Mouse (Mus musculus) megakaryocyte progenitor cell, adult 5-6 weeks (primary cell): ENCODE measurements around the gene Gm3417. TPM values are rescaled to one million over a fixed set of nuclear protein-coding genes. Genes with fewer than 3 reads are reported as not detected.
"Not testable (repeated sequence)": the region's sequence is repeated elsewhere in the genome, so short reads cannot be mapped to it uniquely, and the experiment has no call there.

ENCODE experiments used
- ATAC-seq: replicated peaks from 2 replicates; pipeline ENCODE4 v1.8.0; 2016; ENCODE audit warnings: mild to moderate bottlenecking, moderate TSS enrichment, inconsistent platforms; ENCODE audit not compliant: poor library complexity
- total RNA-seq, 2 experiments: library from RNA; stranded (forward) in 1 of 2; stranded (reverse) in 1 of 2; fragments of 157-497, 149-512 nt in 1 of 2; fragments of 200-1000 nt in 1 of 2; gene quantifications; 2 replicates each; pipeline versions ENCODE4 v1.2.3 to v1.2.4; 2015 to 2017

Gene Gm3417
- total RNA-seq, 2 experiments from 2014 or later: 0.52 TPM; not detected in 1

DNA sequence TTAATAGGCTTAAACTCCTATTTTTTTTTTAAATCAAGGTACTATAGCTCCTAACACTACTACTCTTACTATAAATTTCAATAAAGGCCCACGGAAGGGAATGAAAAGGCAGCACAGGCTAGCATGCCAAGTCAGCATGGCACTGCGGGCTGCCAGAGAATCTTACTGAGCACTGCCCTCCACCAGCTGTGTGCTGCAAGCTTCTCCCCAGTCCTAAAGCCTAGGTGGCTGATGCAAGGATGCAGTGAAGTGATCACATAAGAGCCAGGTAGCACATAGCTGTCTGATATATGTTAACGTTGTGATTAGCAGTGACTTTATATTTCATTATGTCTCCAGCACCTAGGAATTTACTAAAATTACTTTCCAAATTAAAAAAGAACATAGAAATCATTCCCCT is 18.6 kb downstream of the Gm3417 start:
- peak; percentile 27 for ATAC-seq

DNA sequence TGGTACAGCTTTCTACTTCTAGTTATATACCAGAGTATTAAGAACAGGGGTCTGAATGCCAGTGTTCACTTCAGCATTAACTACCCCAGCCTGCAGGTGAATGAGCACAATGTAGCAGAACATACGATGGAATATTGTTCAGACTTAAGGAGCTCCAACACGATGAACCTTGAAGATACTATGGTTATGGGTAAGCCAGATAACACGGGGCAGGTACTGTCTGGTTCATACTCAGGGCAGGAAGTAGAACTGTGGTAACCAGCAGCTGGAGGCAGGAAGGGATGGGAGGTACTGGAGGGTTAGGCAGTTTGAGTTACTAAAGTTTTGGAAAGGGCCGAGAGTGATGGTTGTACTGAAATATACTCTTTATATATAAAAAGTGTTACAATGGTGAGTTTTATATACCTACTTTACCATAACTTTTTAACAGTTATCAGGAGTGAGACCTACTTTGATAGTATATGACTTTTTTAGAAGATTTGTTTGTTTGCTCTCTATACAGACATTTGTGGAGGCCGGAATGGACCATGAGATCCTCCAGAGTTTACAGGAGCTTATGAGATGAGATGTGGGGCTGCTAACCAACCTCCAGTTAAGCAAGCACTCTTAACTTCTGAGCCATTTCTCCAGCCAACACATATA is 19.8 kb downstream of the Gm3417 start:
- ATAC-seq: no peak

DNA sequence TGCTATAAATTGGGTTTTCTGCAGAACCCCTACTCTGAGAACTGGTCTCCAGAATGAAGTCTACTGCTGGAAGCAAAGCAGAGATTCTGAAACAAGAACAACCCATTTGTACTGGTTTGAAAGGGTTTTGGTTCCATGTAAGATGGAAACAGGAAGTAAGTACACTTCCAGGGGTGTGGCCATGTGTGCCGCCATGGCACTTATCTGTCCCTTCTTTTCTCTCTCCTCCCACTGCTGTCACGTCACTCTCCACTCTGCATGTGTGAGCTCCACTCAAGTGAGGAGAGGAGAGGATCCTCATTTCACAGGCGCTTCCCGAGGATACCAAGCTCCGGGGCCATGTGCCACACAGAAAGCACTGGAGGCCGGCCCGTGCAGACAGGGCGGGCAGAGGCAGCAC is 25.1 kb downstream of the Gm3417 start:
- peak; percentile 92 for ATAC-seq

DNA sequence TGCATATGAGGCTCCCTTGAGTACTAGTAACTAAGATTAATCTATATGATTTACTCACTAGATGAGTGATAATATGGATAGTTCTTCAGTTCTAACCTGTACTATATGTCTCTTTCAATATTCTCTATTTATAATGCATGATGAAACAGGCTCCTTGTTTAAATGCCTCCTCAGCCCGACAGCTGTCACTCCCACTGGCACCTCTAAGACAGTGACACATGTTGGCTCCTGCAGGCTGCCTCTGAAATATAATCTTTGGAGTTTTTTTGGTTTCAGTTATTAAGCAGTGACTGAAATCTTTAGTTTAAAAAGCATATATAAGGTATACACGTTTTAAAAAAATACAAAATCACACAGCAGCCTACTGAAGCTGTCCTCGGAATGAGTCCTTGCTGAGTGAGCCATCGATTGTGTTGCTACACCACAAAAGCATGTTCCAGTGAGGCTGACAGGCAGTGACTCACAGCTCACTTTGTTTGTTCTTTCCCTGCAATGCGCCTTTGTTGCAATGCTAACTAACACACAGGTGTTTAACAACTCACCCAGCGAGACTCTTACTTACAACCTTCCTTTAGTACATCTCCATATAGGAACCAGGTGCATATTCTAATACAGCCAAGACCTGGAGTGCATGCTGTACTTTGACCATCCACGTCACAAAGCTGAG is 29.3 kb downstream of the Gm3417 start:
- ATAC-seq: no peak

DNA sequence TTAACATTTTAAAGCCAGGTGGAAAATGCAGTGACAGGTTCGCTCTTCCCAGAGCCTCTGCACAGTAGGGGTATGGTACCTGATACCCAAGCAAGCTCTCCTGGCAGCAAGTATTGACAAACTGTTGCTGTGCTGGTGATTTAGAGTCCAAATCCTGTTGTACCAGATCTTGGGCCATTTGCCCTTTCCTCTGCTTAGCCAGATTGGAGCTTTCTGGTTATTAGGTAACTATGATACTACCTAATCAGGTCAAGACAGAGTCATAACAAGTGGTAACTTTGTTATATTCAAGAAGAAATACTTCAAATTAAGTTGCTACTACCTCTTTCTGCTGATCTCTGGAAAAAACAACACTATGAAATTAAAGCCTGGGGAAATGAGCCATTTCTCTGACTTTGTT is 34.0 kb downstream of the Gm3417 start:
- no peak for ATAC-seq

DNA sequence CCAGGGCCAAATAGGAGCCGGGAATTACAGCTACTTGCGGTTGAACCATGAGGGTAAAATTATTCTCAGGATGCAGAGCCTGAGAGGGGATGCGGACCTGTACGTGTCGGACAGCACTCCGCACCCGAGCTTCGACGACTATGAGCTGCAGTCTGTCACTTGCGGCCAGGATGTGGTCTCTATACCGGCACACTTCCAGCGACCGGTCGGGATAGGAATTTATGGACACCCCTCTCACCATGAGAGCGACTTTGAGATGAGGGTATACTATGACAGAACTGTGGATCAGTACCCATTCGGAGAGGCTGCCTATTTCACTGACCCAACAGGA is 34.9 kb downstream of the Gm3417 start:
- peak; percentile 14 for ATAC-seq

DNA sequence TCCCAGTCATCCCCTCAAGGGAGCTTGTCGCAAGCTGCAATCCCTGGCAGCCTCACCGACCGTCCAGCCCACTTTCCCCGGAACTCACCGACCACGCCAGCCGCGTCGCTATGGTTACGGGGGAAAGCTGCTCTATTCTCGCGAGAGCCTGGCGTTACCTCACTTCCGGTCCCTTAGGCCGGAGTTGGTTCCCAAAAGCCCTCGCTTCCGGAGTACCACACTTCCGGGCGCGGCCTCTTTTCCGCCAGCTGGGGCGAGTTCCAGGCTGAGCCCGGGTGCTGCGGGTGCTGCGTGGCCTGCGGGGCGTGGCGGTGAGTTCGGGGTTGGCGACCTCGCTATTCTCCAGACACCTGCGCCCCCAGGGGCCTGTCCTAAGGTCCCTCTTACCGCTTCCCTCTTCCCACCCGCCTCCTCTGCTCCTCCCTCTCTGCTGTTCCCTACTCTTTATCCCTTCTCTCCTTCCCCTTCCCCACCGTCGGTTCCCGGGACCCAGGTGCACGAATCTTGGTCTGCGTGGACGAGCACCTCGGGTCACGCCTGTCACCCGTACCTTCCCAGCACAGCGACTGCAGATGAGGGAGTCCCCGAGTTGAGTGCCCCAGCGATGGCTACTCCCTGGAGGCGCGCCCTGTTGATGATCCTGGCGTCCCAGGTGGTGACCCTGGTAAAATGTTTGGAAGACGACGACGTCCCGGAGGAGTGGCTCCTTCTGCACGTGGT is 35.4 kb downstream of the Gm3417 start, which contains the start of the genes Wdr27 and 1600012H06Rik:
Wdr27 (minus strand) TSS at position 150 of the 720 bp plus-strand sequence.
1600012H06Rik (plus strand) TSS at position 176 of the 720 bp plus-strand sequence.
- peak; percentile 98 for ATAC-seq

DNA sequence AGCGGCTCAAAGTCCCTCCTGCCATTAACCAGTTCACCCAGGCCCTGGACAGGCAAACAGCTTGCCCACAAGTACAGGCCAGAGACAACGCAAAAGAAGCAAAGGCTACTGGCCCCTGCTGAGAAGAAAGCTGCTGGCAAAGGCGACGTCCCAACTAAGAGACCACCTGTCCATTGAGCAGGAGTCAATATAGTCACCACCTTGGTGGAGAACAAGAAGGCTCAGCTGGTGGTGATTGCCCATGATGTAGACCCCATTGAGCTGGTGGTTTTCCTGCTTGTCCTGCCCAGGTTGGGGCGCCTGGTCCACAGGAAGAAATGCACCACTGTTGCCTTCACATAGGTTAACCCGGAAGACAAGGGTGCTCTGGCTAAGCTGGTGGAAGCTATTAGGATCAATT is 36.4 kb downstream of the Gm3417 start:
- ATAC-seq: not testable (repeated sequence)

DNA sequence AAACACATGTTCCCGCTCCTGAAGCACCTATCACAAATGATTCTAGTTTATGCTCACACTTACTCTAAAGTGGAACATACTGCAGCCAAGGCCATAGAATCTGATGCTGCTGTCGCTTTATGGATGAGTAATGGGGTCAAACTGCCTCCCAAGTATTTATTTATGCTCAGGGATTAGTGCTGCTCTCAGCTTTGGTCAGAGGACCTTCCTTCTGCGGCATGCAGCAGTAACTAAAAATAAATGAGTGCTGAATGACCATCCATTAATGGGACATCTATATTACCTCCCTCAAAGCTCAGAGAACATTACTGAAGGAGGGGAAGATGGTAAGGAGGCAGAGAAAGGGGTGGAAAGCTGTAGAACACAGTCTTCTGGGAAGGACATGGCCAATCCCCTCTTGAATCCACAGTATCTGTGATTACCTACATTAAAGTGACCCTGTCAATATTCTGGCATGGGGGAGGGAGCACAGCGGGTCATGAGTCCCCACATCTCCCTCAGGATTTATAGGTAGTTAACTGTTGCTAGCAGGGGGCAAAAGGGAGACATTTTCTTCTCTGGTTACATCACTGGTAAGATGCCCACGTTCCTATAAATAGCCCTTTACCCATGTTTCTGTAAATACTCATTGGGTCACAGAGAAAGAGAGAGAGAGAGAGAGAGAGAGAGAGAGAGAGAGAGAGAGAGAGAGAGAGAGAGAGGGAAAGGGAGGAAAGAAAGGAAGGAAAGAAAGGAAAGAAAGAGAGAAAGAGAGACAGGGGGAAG is 42.6 kb downstream of the Gm3417 start:
- no peak for ATAC-seq

DNA sequence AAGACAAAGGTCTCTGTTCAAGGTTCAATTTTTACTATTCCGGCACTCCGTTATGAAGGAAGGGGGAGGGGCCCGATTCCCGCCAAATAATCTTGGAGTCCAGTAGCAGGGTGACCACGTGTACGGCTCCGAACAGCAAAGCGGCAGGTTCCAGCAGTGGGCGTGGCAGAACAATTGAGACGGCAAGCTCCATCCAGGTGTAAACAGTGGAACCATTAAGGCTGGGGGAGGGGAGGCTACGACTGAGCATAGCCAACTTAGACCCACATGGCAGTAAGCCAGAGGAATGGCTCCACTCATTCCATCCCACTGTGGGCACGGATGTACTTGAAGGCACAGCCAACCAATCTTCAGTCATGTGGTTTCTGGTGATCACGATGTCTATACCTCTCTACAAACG is 43.3 kb downstream of the Gm3417 start:
- ATAC-seq: not testable (repeated sequence)

DNA sequence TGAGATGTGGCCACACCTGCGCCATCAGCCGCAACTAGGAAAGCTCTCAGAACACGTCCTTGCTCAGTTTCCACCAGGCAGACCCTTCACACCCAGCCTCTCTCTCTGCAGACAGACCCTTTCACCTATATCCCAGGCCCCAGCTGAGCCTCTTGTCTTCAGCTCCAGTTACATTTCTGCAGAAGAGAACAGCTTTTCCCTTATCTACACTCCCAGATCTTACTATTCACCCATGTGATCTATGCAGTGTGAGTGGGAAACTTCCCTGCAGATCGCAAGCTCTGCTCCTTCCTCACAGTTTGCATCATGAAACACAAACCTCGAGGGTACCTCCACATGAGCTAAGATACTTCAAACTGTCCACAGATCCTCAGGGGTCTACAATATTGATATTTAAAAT is 47.1 kb downstream of the Gm3417 start:
- no peak for ATAC-seq

DNA sequence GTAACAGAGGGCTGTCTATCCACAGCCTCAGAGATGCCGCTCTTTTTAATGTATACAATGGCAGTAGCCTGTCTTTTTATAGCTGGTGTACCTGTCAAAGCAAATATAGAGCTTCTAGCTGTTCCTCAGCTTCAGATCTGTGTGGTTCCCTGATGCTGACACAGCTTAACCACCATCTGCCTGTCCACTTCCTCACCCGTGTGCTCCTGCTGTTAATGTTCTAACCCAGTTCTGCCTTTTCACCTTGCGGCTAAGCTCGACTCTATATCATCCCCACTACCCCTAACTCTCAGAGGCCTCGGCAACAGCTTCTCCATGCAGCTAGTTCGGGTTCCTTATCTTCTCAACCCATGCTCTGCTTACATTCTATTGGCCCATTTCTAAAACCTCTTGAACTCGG is 47.9 kb downstream of the Gm3417 start:
- ATAC-seq: peak; percentile 90

DNA sequence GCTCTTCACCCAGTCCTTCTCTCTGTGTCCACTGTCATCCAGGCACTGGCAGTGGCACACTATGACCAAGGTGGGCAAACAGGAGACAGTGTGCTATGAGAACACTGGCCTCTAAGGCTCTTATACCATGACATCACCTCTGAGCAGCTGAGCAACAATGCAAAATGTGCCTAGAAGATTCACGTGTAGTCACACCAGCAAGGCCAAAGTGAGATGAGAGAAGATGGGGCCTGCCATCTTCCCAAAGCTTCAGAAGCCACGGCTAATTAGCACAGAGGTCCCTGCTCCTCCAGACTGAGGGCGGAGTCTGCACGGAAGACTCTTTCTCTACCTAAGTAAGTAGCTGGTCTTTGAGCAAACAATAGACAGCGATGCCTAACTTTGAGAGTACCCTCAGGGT is 50.0 kb downstream of the Gm3417 start:
- no peak for ATAC-seq

DNA sequence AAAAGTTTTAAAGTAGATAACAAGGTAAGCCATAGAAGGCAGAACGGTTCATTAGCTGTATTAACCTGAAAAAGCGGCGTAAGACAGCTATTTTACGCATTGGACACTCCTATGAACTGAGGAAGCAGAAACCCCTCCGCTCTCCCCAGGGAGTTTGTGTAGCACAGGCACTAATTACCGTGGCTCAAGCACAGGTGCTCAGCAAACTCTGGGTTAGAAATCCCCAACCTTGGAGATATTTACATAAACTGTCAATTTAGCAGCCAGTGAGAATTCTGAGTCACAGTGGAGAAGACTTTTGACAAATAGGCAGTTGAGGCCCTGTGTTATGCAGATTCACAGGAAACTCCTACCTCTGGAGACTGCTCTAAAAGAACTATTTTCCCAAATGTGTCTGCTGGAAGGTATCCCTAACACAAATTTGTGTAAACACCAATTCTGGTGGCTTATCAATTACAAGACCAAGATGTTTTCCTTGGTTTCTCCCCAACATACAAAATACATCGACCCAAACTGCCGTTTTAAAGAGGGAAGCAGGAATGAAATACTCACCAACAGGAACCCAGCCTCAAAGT is 50.9 kb downstream of the Gm3417 start:
- ATAC-seq: no peak

DNA sequence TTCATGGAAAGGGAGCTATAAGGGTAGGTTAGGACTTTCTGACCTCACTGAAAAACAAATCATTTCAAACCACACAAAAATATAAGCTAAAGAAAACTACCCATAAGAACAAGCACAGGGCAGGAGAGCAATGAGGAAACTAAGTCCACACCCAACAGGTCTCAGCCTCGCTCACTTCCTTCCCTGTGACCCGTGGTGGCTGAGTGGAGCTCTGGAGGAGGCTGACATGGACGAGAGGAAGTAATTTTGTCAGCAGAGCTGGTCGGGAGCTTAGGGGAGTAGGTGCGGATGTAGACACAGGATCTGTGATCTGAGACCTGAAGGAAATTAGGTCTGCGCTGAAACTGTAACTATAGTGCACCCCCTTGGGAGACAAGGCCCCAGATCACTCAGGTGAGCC is 57.0 kb downstream of the Gm3417 start:
- peak; percentile 89 for ATAC-seq

DNA sequence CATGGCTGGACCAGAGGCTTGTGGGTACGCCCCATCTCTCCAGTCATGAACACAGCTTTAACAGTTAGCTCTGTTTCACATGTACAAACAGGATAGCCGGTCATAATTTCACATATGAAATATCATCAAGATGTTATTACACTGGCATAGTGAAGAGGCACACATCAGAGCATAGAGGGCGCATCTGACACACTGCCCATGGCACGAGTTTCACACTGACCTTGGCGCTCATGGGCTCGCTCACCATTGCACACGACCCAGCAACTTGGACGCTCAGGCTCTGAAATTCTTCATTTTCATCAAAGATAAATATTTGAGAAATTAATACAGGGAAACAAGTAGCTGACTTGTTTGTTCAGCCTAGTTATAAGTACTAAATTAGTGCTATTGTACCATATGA is 60.7 kb downstream of the Gm3417 start:
- no peak for ATAC-seq

DNA sequence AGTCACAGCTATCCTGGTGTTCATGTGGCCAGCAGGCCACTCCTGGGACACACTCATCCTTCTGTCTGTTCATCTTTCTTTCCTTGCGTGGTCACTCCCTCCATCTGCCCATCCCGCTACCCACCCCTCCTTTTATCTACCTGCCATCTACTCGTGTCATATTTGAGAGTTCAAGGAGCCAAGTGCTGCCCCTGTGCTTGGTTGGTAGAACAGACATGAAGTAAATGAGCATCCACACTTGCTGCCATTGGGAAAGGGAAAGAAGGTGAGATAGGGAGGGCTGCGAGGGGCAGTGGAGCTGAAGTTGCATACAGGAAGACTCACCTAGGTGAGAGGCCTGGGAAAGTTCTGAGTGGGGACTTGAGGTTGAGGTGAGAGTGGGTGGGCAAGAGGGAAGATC is 64.2 kb downstream of the Gm3417 start:
- ATAC-seq: no peak
